8 mouse cellular contexts compared by ENCODE assay signal in the genomic region with DNA sequence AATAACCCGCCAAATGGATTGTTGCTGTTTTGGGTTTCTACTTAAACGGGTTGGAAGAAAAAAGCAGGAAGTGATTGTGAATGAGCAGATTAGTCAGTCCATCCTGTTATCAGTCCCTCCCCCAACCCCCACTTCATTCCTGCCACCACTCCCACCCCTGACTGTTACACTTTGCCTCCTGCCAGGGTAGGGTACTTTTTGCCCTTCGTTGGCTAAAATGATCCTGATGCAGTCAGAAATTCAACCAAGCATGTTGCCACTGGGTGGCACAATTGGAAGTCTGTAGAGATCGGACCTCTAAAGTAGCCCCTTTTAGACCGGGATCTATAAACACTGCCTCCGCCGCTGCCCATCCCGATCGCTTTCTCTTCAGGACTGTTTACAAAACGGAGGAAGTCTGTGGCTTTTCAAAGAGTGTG.
DNase-seq lines count a peak whose midpoint lies in the region; ATAC-seq and TF ChIP-seq lines count a peak whose summit lies in the region.

No protein-coding gene starts in this region.

- TF ChIP-seq CTCF in intestine, postnatal 0 days (IDR thresholded peaks at IDR 0.05; ENCODE audit: low read depth): peak; percentile 66

- no peaks in the 10 kb centered on the region for H3K36me3 ChIP-seq in forebrain, embryonic 13.5 days (ENCODE audit: poor library complexity, severe bottlenecking)
- H3K36me3 ChIP-seq in intestine, postnatal 0 days (ENCODE audit: control insufficient read depth, insufficient read depth): no peaks in the 10 kb centered on the region
- H3K36me3 ChIP-seq in liver, embryonic 11.5 days (ENCODE audit: control insufficient read depth, insufficient read depth, low read length): no peaks in the 10 kb centered on the region
- no peaks in the 10 kb centered on the region for H3K36me3 ChIP-seq in neural tube, embryonic 12.5 days

- DNase-seq in adrenal gland, postnatal 14 days: peak; percentile 32
- DNase-seq in adrenal gland, postnatal 4 days (ENCODE audit: low spot score in 2 of 2): no peak
- DNase-seq in ES-CJ7 (ENCODE audit: low read depth, low spot score) (peak; percentile 62), adipocyte (ENCODE audit: low spot score) (no peak)
- DNase-seq in liver, embryonic 11.5 days (ENCODE audit: low spot score): no peak

- H3K4me1 ChIP-seq in forebrain, embryonic 13.5 days: no peaks in the 10 kb centered on the region
- no peaks in the 10 kb centered on the region; the same call in 1 of the 2 replicates for H3K4me1 ChIP-seq in intestine, postnatal 0 days (replicated peaks; ENCODE audit: control insufficient read depth, insufficient read depth, low read length)
- peaks cover 4% of the 10 kb centered on the region for H3K4me1 ChIP-seq in liver, embryonic 11.5 days (replicated peaks; ENCODE audit: control insufficient read depth, insufficient read depth, low read length)
- H3K4me1 ChIP-seq in neural tube, embryonic 12.5 days: no peaks in the 10 kb centered on the region

- H3K4me3 ChIP-seq in forebrain, embryonic 13.5 days: no peak overlapping the region
- H3K4me3 ChIP-seq in intestine, postnatal 0 days (ENCODE audit: low read depth, low read length): peak overlapping the region; percentile 7; the same call in 1 of the 2 replicates
- H3K4me3 ChIP-seq in liver, embryonic 11.5 days (ENCODE audit: low read depth, low read length): peak overlapping the region; percentile 8; the same call in 1 of the 2 replicates
- H3K4me3 ChIP-seq in neural tube, embryonic 12.5 days: no peak overlapping the region

- ATAC-seq in forebrain, embryonic 13.5 days: no peak
- no peak for ATAC-seq in intestine, postnatal 0 days
- no peak for ATAC-seq in liver, embryonic 11.5 days (replicated peaks; ENCODE audit: low FRiP score)
- no peak for ATAC-seq in neural tube, embryonic 12.5 days (ENCODE audit: low FRiP score, low read depth)

- H3K9me3 ChIP-seq in forebrain, embryonic 13.5 days (replicated peaks): no peaks in the 10 kb centered on the region
- no peaks in the 10 kb centered on the region for H3K9me3 ChIP-seq in intestine, postnatal 0 days (ENCODE audit: control insufficient read depth)
- no peaks in the 10 kb centered on the region for H3K9me3 ChIP-seq in liver, embryonic 11.5 days (ENCODE audit: control insufficient read depth, low read length)
- H3K9me3 ChIP-seq in neural tube, embryonic 12.5 days: no peaks in the 10 kb centered on the region

- no peak overlapping the region for H3K9ac ChIP-seq in forebrain, embryonic 13.5 days
- no peak overlapping the region for H3K9ac ChIP-seq in intestine, postnatal 0 days (ENCODE audit: low read depth, low read length)
- no peak overlapping the region for H3K9ac ChIP-seq in liver, embryonic 11.5 days (ENCODE audit: low read depth, low read length)
- H3K9ac ChIP-seq in neural tube, embryonic 12.5 days: no peak overlapping the region

- no peak overlapping the region for H3K27ac ChIP-seq in forebrain, embryonic 13.5 days
- H3K27ac ChIP-seq in intestine, postnatal 0 days (ENCODE audit: low read depth, low read length): no peak overlapping the region
- no peak overlapping the region for H3K27ac ChIP-seq in liver, embryonic 11.5 days (ENCODE audit: low read depth, low read length)
- no peak overlapping the region for H3K27ac ChIP-seq in neural tube, embryonic 12.5 days

- H3K27me3 ChIP-seq in forebrain, embryonic 13.5 days: no peaks in the 10 kb centered on the region
- no peaks in the 10 kb centered on the region for H3K27me3 ChIP-seq in intestine, postnatal 0 days (replicated peaks; ENCODE audit: control insufficient read depth, insufficient read depth, low read length)
- H3K27me3 ChIP-seq in liver, embryonic 11.5 days (replicated peaks; ENCODE audit: control insufficient read depth, insufficient read depth, low read length): no peaks in the 10 kb centered on the region
- H3K27me3 ChIP-seq in neural tube, embryonic 12.5 days (replicated peaks): no peaks in the 10 kb centered on the region

- WGBS in forebrain, embryonic 13.5 days: 12% methylated on average over 10 of the region's 10 CpGs
- 6% methylated on average over 10 of the region's 10 CpGs for WGBS in intestine, postnatal 0 days
- 6% methylated on average over 10 of the region's 10 CpGs for WGBS in liver, embryonic 11.5 days
- 18% methylated on average over 10 of the region's 10 CpGs for WGBS in neural tube, embryonic 12.5 days

- peak overlapping the region; percentile 47 for H3K4me2 ChIP-seq in forebrain, embryonic 13.5 days
- peak overlapping the region; percentile 45 for H3K4me2 ChIP-seq in intestine, postnatal 0 days (replicated peaks; ENCODE audit: low read depth)
- peak overlapping the region; percentile 54 for H3K4me2 ChIP-seq in liver, embryonic 11.5 days
- peak overlapping the region; percentile 46 for H3K4me2 ChIP-seq in neural tube, embryonic 12.5 days (replicated peaks)

Comparison
In these comparisons a context has a peak if more than half of its experiments do, and no peak if none do; other contexts are left out.
1. DNase-seq: peak in adrenal gland, postnatal 14 days (single experiment) and ES-CJ7 (single experiment); none in adrenal gland, postnatal 4 days (0 of 2), liver, embryonic 11.5 days (single experiment) and adipocyte (single experiment).
2. H3K4me3 ChIP-seq: peak in intestine, postnatal 0 days (single experiment) and liver, embryonic 11.5 days (single experiment); none in forebrain, embryonic 13.5 days (single experiment) and neural tube, embryonic 12.5 days (single experiment).
3. Peak in every context shown above with its lines, with median percentiles within 50 percentile points of each other: H3K4me2 ChIP-seq.